Mouse (Mus musculus) thymus, postnatal 14 days (tissue): ENCODE results near the gene Zfp658.

ENCODE experiments used
- DNase-seq: peaks from one replicate; pipeline ENCODE4 v3.0.0; 2021

Zfp658 gene

GRCm38 (mm10) chr7:43562006-43562633 is at the start of gene Zfp658:
Gene Zfp658, plus strand, starts transcription at chr7:43562256.
- peak; percentile 81 for DNase-seq

DNA sequence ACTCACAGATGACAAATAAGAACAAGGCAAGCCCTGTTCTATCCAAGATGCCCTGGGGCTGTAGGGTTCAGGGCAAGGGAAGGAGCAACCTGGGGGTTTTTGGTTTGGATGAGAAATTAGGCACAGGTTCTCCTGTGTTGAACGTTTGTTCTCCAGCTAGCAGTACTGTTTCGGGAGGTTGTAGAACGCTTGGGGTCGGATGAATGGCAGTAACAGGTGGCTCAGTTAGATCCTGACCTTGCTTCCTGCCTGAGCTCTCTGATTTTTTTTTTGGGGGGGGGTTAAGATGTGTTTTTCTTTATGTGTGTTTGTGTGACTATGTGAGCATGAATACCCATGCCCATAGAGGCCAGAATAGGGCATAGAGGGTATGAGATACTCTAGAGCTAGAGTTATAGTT is 49.5 kb upstream of the Zfp658 start:
- no peak for DNase-seq

DNA sequence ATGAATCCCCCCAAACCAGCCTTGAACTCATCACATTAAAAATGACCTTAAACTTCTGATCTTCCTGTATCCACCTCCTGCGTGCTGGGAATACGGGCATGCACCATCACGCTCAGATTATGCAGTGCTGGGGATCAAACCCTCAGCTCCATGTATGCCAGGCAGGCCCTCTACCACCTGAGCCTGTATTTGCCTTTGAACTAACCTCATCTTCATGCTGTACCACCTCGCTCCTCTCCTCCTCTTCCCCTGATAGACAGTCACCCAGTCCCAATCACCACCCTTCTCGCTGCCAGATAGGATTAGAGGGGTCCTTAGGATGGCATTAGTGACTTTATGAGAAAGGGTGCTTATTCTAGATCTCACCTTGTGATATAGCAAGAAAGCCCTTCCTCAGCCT is 47.0 kb upstream of the Zfp658 start:
- no peak for DNase-seq

GRCm38 (mm10) chr7:43518341-43518740 is 43.7 kb upstream of the Zfp658 start:
- no peak for DNase-seq

DNA sequence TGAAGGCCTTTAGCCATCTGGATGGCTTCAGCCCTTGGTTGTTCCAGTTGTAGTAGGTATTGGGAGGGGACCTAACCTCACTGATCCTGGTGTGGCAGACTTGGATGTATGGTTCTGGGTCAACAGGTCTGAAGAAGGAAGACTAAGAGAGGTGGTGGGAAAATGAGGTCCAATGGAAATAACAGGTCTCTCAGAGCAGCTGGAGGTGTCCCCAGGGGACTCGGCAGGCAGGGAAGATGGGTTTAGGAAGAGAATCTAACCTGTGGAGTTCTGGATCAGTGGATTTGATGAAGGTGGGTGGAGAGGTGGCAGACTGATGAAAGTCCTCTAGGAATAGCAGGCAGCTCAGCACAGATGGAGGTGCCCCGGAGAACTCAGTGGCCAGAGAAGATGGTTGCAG is 39.3 kb upstream of the Zfp658 start:
- no peak for DNase-seq

GRCm38 (mm10) chr7:43525313-43525712 is 36.7 kb upstream of the Zfp658 start:
- no peak for DNase-seq

- no peak for DNase-seq
Measured at GRCm38 (mm10) chr7:43530216-43530785, 31.8 kb upstream of the Zfp658 start.

GRCm38 (mm10) chr7:43532936-43533505 is 29.0 kb upstream of the Zfp658 start:
- no peak for DNase-seq

DNA sequence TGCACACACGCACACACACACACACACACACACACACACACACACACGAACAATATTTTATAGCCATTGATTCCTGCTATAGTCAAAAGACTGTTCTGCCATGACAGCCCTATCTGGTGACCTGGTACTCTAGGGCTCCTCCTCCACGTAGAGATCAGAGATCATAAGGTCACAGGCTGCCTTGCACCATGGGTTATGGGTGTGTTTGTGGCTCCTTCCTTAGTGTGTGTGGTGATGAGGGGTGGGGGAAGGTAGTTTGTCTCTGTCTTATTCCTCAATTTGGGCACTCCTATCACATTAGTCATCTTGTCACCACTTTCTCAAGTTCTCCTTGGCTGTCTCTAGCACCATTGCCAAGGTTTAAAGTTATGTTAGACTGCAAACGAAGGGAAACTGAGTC is 23.5 kb upstream of the Zfp658 start:
- DNase-seq: no peak

DNA sequence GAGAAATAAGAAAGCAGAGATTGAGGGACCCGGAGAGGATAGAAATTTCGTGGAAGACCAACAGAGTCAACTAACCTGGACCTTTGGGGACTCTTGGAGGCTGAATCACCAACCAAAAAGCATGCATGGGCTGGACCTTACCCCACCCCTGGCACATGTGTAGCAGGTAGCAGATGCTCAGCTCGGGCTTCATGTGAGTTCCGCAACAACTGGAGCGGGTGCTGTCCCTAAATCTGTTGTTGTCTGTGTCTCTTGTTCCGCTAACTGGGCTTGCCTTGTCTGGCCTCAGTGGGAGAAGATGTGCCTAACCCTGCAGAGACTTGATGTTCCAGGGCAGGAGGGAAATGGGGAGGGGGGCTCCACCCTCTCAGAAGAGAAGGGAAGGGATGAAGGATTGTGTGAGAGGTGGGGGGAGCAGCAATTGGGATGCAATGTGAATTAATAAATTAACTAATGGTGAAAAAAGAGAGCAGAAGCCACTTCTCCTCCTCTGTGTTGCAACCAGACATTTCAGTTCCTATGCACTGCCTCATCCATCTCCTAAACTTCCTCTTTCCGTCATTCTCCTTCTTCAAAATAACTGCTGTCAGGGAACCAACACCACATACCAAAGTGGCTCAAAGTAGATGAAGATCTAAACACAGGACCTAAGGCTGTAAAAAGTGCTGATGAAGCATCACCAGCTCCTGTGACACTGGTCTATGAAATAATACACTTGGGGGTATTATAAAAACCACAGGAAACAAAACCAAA is 17.7 kb upstream of the Zfp658 start, which contains the start of gene Cd33:
Gene Cd33 (minus strand): TSS at position 204 of the 753 bp plus-strand sequence.
- no peak for DNase-seq

DNA sequence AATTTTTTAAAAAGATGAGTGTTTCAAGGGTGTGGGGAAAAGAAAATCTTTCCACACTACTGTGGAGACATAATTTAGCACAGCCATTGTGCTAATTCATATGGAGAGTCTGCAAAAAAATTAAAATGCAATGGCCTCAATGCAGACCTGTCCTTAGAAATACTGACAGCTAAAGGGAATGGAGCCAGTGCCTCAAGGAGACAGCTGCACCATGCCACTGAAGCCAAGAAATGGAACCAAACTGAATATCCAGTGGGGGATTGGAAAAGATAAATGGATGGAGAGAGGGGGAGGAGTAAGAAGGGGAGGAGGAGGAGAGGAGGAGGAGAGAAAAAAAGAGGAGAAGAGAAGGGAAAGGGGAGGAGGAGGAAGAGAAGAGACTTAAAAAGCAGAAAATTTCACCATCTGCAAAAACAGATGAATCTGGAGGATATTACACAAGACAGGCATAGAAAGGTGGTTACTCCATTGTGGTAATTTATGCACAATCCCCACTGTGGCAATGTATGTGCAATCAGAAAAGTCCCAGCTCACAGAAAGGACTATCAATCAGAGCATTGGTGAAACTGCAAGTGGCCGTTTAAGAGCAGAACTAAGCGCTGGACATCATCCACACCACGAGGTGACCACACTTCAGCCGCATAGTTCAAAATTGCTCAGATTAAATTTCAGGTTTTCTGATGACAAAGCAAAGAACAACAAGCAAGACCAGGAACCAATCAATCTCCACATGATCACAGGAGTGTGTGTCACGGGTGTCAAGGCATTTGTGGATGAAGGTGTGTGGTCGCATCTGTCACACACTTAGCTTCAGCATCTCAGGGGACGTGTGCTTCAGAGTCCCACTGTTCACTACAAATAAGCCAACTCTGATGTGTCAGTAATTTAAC is 16.2 kb upstream of the Zfp658 start:
- DNase-seq: no peak

DNA sequence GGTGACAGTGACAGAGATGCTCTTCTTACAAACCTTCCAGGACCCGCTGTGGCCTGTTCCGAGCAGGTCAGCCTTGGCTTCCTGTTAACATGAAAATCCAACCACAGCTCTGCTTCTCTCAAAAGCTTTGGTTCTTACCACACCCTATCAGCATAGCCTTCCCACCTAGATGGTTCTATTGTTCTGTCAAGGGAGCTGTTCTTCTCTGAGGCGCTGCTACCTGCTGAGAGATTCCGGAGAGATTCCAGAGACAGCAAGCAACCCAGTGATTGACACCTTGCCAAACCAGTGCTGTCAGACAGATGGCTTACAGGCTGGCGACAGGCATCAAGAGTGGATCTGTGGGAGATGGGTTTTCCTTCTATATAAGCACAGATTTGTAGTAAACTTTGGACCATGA is 14.4 kb upstream of the Zfp658 start:
- DNase-seq: no peak

DNA sequence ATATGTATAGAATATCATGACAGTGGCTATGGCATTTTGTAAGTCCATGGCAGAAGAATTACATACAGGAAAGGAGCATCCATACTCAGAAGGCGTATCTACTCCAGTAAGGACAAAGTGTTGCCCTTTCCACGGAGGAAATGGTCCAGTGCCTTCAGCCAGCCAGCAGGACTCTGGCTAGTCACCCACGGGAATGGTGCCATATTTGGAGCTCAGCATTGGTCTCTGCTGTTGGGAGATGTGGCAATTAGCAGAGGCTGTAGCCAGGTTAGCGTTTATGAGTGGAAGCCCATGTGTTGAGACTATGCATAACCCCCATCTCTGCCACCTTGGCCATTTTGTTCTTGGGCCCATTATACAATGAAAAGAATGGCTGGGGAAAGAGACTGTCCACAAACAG is 13.8 kb upstream of the Zfp658 start:
- no peak for DNase-seq

DNA sequence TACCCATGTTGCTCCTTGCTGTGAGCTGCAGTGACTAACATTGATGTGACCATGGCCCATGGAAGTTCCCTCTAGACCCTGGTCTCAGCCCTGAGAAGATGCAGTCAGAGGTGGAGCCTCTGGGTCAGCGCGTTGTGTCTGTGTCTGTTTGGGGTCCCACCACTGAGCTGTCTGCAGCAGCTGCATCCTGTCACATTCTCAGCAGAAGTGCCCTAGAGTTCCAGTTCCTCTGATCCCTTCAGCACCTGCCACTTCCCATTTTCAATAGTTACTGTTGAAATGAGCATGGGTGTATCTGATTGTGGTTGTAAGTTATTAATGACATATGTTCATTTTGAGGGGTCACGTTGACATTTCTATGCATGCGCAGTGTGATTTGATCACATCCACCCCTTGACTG is 8.9 kb upstream of the Zfp658 start:
- DNase-seq: no peak

DNA sequence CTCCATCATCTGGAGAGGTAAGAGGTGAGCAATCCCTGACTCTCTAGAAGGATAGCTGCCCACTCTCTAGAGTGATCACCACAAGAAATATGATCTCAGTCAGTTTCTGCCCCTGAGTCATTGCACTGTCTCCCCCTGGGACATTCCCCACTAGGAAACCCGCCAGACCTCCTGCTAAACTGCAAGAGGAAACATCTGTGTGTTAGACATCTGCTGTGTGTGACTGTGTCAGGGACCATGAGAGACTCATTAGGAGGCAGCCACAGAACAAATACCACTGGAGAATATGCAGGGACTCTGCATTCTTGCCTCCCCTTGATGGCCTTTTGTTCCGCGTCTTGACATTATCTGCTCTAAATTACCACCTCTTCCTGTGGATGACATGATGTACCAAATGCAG is 7.5 kb upstream of the Zfp658 start:
- no peak for DNase-seq

- no peak for DNase-seq
Measured at GRCm38 (mm10) chr7:43555351-43555750, 6.7 kb upstream of the Zfp658 start.

GRCm38 (mm10) chr7:43556901-43557300 is 5.2 kb upstream of the Zfp658 start:
- DNase-seq: no peak

- DNase-seq: no peak
Measured at GRCm38 (mm10) chr7:43562651-43563070, 605 bp downstream of the Zfp658 start.

DNA sequence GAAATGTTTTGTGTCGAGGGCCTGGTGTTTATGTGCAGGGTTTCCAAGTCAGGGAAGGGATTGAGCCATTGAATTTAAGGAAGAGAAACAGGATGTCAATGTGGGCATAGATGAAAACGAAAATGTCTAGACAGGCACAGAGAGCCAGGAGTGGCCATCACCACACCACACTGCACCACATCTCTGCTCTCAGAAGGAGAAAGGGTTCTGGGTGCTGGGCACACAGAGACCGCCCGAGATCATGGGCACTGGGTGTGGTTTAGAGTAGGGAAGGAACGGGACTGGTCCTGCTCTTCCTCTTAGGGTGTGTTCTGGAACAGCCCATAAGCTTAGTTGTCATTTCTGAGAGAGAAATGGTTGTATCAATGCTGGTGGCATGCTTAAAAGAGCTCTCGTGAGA is 1.2 kb downstream of the Zfp658 start:
- DNase-seq: no peak

DNA sequence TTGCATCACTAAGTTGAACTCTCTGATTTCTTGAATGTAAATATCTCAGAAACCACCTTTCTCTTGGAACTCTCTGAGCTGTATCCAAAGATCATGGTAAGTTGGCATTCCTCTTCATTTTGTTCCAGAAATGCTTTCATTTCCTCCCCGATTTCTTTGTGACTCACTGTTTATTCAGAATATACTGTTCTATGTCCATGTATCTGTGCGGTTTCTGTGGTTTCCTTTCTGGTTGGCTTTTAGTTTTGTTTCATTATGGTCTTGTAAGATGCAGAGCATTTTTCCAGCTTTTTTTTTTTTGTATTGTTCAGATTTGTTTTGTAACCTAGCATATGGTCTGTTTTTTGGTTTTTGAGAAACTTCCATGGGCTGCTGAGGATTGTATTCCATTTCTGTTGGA is 9.2 kb downstream of the Zfp658 start:
- no peak for DNase-seq

GRCm38 (mm10) chr7:43579440-43580171 is 17.6 kb downstream of the Zfp658 start, which contains the start of gene Zfp719:
Gene Zfp719, plus strand, starts transcription at chr7:43579610.
- DNase-seq: peak; percentile 92

DNA sequence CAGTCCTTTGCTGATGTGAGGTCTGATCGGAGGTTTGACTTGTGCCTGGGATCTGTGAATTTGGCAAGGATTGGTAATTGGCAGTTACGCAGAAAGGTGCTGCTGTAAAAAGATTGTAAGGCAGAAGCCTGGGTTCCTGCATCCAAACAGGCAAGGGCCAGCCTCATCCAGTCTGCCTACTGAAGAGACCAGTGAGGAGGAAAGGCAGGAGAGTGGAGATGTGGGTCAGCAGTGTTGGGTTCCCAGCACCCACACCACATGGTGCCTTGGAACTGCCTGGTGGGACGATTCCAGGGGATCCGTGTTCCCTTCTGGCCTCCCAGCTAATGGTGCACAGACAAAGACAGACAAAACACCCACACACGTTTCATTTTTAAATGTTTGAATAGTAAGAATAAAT is 18.5 kb downstream of the Zfp658 start:
- no peak for DNase-seq
